Mouse (Mus musculus): Measurements from ENCODE around the gene Usp2.

- TF ChIP-seq CTCF (IDR thresholded peaks at IDR 0.05; ENCODE audit: low read depth, low read length): no peak
- TF ChIP-seq EP300 (IDR thresholded peaks at IDR 0.05; ENCODE audit: insufficient read depth, low read depth, low read length): no peak
- no peak for TF ChIP-seq POLR2A (IDR thresholded peaks at IDR 0.05; ENCODE audit: insufficient read depth, low read length)
These were observed 29.0 kb downstream of the Usp2 start for GRCm38 (mm10) chr9:44095781-44096180.

All from ES-Bruce4 (cell line).